In the genomic region with DNA sequence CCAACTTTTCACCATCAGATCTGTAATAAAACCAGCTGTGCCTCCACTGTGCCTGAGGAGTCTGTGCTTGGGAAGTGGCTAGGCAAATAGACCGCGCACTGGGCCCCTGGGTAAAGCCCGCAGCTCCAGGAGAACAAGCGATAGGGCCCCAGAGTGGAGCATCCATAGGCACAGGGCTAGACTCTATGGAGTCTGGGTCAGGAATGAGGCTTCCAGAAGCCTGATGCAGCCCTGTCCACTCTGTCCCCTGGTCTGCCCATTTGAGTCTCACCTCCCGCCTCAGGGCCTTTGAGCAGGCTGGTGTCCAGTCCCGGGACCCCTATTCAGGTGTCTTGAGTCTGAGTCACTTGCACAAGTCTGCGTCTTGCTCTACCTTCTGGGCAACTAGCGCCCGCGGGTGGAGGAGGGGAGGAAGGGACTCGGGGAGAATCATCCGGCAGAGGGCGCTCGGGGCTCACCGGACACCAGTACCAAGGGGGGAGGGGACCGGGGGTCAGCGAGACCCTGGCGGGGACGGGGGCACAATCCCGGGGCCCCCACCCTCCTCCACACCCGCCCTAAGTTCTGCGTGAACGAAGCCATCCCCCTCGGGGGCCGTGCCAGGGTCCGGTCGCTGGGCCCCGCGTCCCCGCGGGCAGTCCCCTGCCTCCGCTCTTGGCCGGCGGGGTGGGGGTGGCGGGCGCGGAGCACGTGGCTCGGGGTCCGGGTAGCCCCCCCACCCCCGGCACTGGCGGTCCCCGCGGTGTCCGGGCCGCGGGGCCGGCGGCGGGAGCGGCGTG, we compare ENCODE assay signal across 8 mouse cellular contexts. TPM values are rescaled to one million over a fixed set of nuclear protein-coding genes. Genes with fewer than 3 reads are reported as not detected.
DNase-seq lines count a peak whose midpoint lies in the region; ATAC-seq and TF ChIP-seq lines count a peak whose summit lies in the region.

Gene Necab2 (plus strand): TSS at position 509 of the 779 bp plus-strand sequence.

- 2% methylated on average over 26 of the region's 52 CpGs for WGBS in forebrain, embryonic 11.5 days
- WGBS in heart, embryonic 16.5 days: 2% methylated on average over 38 of the region's 52 CpGs
- 2% methylated on average over 45 of the region's 52 CpGs for WGBS in liver, embryonic 14.5 days (ENCODE audit: insufficient replicate concordance)
- 2% methylated on average over 36 of the region's 52 CpGs for WGBS in neural tube, embryonic 12.5 days

- peak; percentile 71 for ATAC-seq in forebrain, embryonic 11.5 days (replicated peaks; ENCODE audit: low FRiP score)
- ATAC-seq in heart, embryonic 16.5 days (replicated peaks; ENCODE audit: extremely low read depth, insufficient read depth, low FRiP score): peak; percentile 23; the same call in 1 of the 2 replicates
- peak; percentile 26; the same call in 1 of the 2 replicates for ATAC-seq in liver, embryonic 14.5 days (ENCODE audit: insufficient read depth)
- peak; percentile 75 for ATAC-seq in neural tube, embryonic 12.5 days (ENCODE audit: low FRiP score, low read depth)

- H3K27me3 ChIP-seq in forebrain, embryonic 11.5 days (ENCODE audit: control insufficient read depth, insufficient read depth, low read length): peaks cover 7% of the 10 kb centered on the region
- peaks cover 47% of the 10 kb centered on the region for H3K27me3 ChIP-seq in heart, embryonic 16.5 days (ENCODE audit: control insufficient read depth, insufficient read depth, low read length)
- H3K27me3 ChIP-seq in liver, embryonic 14.5 days (ENCODE audit: control insufficient read depth, insufficient read depth, low read length): peaks cover 31% of the 10 kb centered on the region
- peaks cover 27% of the 10 kb centered on the region for H3K27me3 ChIP-seq in neural tube, embryonic 12.5 days (replicated peaks)
- H3K27me3 ChIP-seq in testis, adult 2 months (ENCODE audit: control insufficient read depth, insufficient read depth, low read length): no peaks in the 10 kb centered on the region

- peak within 1 kb of the TSS; percentile 73 for H3K4me3 ChIP-seq in forebrain, embryonic 11.5 days (ENCODE audit: low read depth, low read length)
- H3K4me3 ChIP-seq in heart, embryonic 16.5 days (ENCODE audit: low read length): peak within 1 kb of the TSS; percentile 67
- peak within 1 kb of the TSS in 1 of 2 experiments; percentile 25; a peak in 1 of 4 replicates for H3K4me3 ChIP-seq in liver, embryonic 14.5 days (ENCODE audit: insufficient read depth in 1 of 2, low read depth in 2 of 2, low read length in 2 of 2)
- peak within 1 kb of the TSS; percentile 73 for H3K4me3 ChIP-seq in neural tube, embryonic 12.5 days
- peak within 1 kb of the TSS; percentile 20 for H3K4me3 ChIP-seq in testis, adult 2 months (ENCODE audit: control insufficient read depth, low read depth, low read length)

- H3K4me1 ChIP-seq in forebrain, embryonic 11.5 days (replicated peaks; ENCODE audit: control insufficient read depth, insufficient read depth, low read length): 0 out of 2 replicates have a peak, but pooled peaks cover 2% of the 10 kb centered on the region
- peaks cover 2% of the 10 kb centered on the region; the same call in 1 of the 2 replicates for H3K4me1 ChIP-seq in heart, embryonic 16.5 days (ENCODE audit: control insufficient read depth, insufficient read depth, low read length)
- no peaks in the 10 kb centered on the region for H3K4me1 ChIP-seq in liver, embryonic 14.5 days (replicated peaks; ENCODE audit: control insufficient read depth in 2 of 2, insufficient read depth in 2 of 2, low read length in 1 of 2)
- peaks cover 7% of the 10 kb centered on the region for H3K4me1 ChIP-seq in neural tube, embryonic 12.5 days
- H3K4me1 ChIP-seq in testis, adult 2 months (ENCODE audit: control insufficient read depth, insufficient read depth, low read length): peaks cover 8% of the 10 kb centered on the region

- H3K27ac ChIP-seq in forebrain, embryonic 11.5 days (ENCODE audit: low read depth, low read length): no peak within 1 kb of the TSS
- H3K27ac ChIP-seq in heart, embryonic 16.5 days (ENCODE audit: low read length): no peak within 1 kb of the TSS
- H3K27ac ChIP-seq in liver, embryonic 14.5 days: no peak within 1 kb of the TSS
- H3K27ac ChIP-seq in neural tube, embryonic 12.5 days: no peak within 1 kb of the TSS
- H3K27ac ChIP-seq in testis, adult 2 months (ENCODE audit: control insufficient read depth, insufficient read depth, low read depth, low read length): no peak within 1 kb of the TSS

- TF ChIP-seq POLR2A in testis, adult 2 months (IDR thresholded peaks at IDR 0.05; ENCODE audit: control insufficient read depth, low read depth, low read length): no peak

- H3K9ac ChIP-seq in forebrain, embryonic 11.5 days (ENCODE audit: low read length): peak within 1 kb of the TSS; percentile 72
- H3K9ac ChIP-seq in heart, embryonic 16.5 days (ENCODE audit: low read length): peak within 1 kb of the TSS; percentile 70
- no peak within 1 kb of the TSS for H3K9ac ChIP-seq in liver, embryonic 14.5 days (replicated peaks)
- peak within 1 kb of the TSS; percentile 75 for H3K9ac ChIP-seq in neural tube, embryonic 12.5 days

- TF ChIP-seq EP300 in liver, embryonic 14.5 days (IDR thresholded peaks at IDR 0.05; ENCODE audit: low read depth): no peak

- no peaks in the 10 kb centered on the region for H3K36me3 ChIP-seq in forebrain, embryonic 11.5 days (ENCODE audit: control insufficient read depth, insufficient read depth, low read length)
- H3K36me3 ChIP-seq in heart, embryonic 16.5 days (ENCODE audit: control insufficient read depth, insufficient read depth): no peaks in the 10 kb centered on the region
- H3K36me3 ChIP-seq in liver, embryonic 14.5 days (replicated peaks; ENCODE audit: control insufficient read depth, insufficient read depth, low read depth): no peaks in the 10 kb centered on the region; the same call in 1 of the 2 replicates
- H3K36me3 ChIP-seq in neural tube, embryonic 12.5 days: no peaks in the 10 kb centered on the region
- no peaks in the 10 kb centered on the region for H3K36me3 ChIP-seq in testis, adult 2 months (ENCODE audit: control insufficient read depth, insufficient read depth, low read length)

- peak; percentile 75 for TF ChIP-seq CTCF in liver, embryonic 14.5 days (IDR thresholded peaks at IDR 0.05; ENCODE audit: low read depth)
- peak; percentile 42; the same call in 1 of the 2 replicates for TF ChIP-seq CTCF in testis, adult 2 months (IDR thresholded peaks at IDR 0.05; ENCODE audit: control insufficient read depth, insufficient read depth, insufficient replicate concordance, low read depth, low read length)

- peak; percentile 72 for DNase-seq in ovary, postnatal 10 days (ENCODE audit: low spot score)
- DNase-seq in ovary, adult 18-20 months (ENCODE audit: low spot score): no peak
- DNase-seq in forebrain, embryonic 11.5 days (ENCODE audit: low spot score): peak; percentile 97
- peak; percentile 84 to 94 for DNase-seq in kidney, postnatal 36 days
- no peak for DNase-seq in liver, embryonic 14.5 days (ENCODE audit: low read depth in 3 of 3, low spot score in 3 of 3)

- no peaks in the 10 kb centered on the region for H3K9me3 ChIP-seq in forebrain, embryonic 11.5 days (ENCODE audit: control insufficient read depth, low read length)
- H3K9me3 ChIP-seq in heart, embryonic 16.5 days (replicated peaks; ENCODE audit: control insufficient read depth, low read length): no peaks in the 10 kb centered on the region
- no peaks in the 10 kb centered on the region for H3K9me3 ChIP-seq in liver, embryonic 14.5 days (ENCODE audit: control insufficient read depth, low read length)
- H3K9me3 ChIP-seq in neural tube, embryonic 12.5 days: no peaks in the 10 kb centered on the region

- peak within 1 kb of the TSS; percentile 86 for H3K4me2 ChIP-seq in forebrain, embryonic 11.5 days (ENCODE audit: low read depth, low read length, severe bottlenecking)
- H3K4me2 ChIP-seq in heart, embryonic 16.5 days (ENCODE audit: low read depth, low read length): peak within 1 kb of the TSS; percentile 99
- peak within 1 kb of the TSS; percentile 48 for H3K4me2 ChIP-seq in liver, embryonic 14.5 days (ENCODE audit: low read depth)
- H3K4me2 ChIP-seq in neural tube, embryonic 12.5 days (replicated peaks): peak within 1 kb of the TSS; percentile 91

RNA-seq across cellular contexts. Expression of gene Necab2, which starts in this region (rescaled TPM):
- 15.3 and 18.3 TPM in 2 replicates for polyA plus RNA-seq in forebrain, embryonic 11.5 days (2014; fragmentation: Nextera tagmentation; extraction: Ambion mirVana)
- 0.12 and 0.21 TPM in 2 replicates for polyA plus RNA-seq in heart, embryonic 16.5 days (2015; fragmentation: Nextera tagmentation; extraction: Ambion mirVana)
- 0.06 and 0.14 TPM in 2 replicates for polyA plus RNA-seq in liver, embryonic 14.5 days (2012; rRNA removed)
- polyA plus RNA-seq in liver, embryonic 14.5 days (2014; fragmentation: Nextera tagmentation; extraction: Ambion mirVana): not detected in 2 replicates
- polyA plus RNA-seq in neural tube, embryonic 12.5 days (2016; fragmentation: Nextera tagmentation; extraction: Ambion mirVana): 26.3 and 29.5 TPM in 2 replicates
- 14.8 and 16.0 TPM in 2 replicates for polyA plus RNA-seq in testis, adult 2 months (2012; rRNA removed)

Comparison
In these comparisons a context has a peak if more than half of its experiments do, and no peak if none do; other contexts are left out.
1. RNA of gene Necab2 (polyA plus RNA-seq): 26.3 to 29.5 TPM in neural tube, embryonic 12.5 days, 15.3 to 18.3 TPM in forebrain, embryonic 11.5 days and 14.8 to 16.0 TPM in testis, adult 2 months; 0.12 to 0.21 TPM in heart, embryonic 16.5 days and 0.06 to 0.14 TPM in liver, embryonic 14.5 days; every median in the first group is over 10 times any median in the second.
2. DNase-seq: peak in ovary, postnatal 10 days (single experiment), forebrain, embryonic 11.5 days (single experiment) and kidney, postnatal 36 days (2 of 2); none in ovary, adult 18-20 months (single experiment) and liver, embryonic 14.5 days (0 of 3).
3. Peak in ATAC-seq, H3K4me3 ChIP-seq, H3K9ac ChIP-seq and H3K4me2 ChIP-seq in heart, embryonic 16.5 days; RNA of the gene not detected or under 1 TPM.
4. Peak in ATAC-seq and H3K4me2 ChIP-seq in liver, embryonic 14.5 days; RNA of the gene not detected or under 1 TPM.
5. ATAC-seq: peak in every context shown above with its lines; median percentile 75 in neural tube, embryonic 12.5 days; 71 in forebrain, embryonic 11.5 days; 26 in liver, embryonic 14.5 days; 23 in heart, embryonic 16.5 days.
6. H3K4me2 ChIP-seq: peak in every context shown above with its lines; median percentile 99 in heart, embryonic 16.5 days; 91 in neural tube, embryonic 12.5 days; 86 in forebrain, embryonic 11.5 days; 48 in liver, embryonic 14.5 days.